Mouse (Mus musculus) olfactory bulb, adult 2 months (tissue): ENCODE data around the gene Arhgap35.

Experiments used
- CTCF ChIP-seq: fragments of 200-500 bp; IDR thresholded peaks from 2 replicates; pipeline ENCODE4 v1.5.1; 2012; ENCODE audit warnings: low read depth, mild to moderate bottlenecking, low read length, moderate library complexity; ENCODE audit not compliant: insufficient read depth
- POLR2A ChIP-seq: fragments of 200-500 bp; IDR thresholded peaks from 2 replicates; pipeline ENCODE4 v1.6.1; 2012; ENCODE audit warnings: mild to moderate bottlenecking, low read depth, low read length, moderate library complexity; ENCODE audit not compliant: insufficient read depth

- TF ChIP-seq POLR2A (no peak), CTCF (no peak)
Measured at GRCm38 (mm10) chr7:16631025-16631424, 16.2 kb upstream of the Arhgap35 start.
